Mouse (Mus musculus) urinary bladder, adult 18-20 months (tissue): ENCODE data around the gene Hes6.

ENCODE experiments used
- DNase-seq, 2 experiments: peaks; one replicate each; pipeline ENCODE4 v3.0.0; 2022; ENCODE audit warnings: low spot score in 2 of 2, mixed read lengths in 2 of 2

The Hes6 gene

DNA sequence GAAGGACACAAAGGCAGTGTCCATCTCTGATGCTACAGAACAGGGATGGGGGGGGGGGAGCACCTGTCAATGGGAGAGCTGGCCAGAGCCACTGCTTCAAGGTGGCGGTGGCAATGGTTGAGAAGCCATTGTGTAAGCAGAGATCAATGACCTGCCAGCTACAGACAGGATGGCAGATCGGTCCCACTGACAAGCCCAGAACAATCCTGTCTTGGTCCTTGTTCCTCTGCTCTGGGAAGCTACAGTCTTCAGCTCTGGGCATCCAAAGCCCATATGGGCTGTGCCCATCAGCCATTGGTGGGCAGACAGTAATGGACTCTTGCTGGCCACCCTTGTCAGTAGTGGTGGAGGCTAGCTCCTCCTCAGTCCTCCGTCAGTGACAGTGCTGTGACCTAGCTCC is 28.0 kb upstream of the Hes6 start:
- DNase-seq: no peak

DNA sequence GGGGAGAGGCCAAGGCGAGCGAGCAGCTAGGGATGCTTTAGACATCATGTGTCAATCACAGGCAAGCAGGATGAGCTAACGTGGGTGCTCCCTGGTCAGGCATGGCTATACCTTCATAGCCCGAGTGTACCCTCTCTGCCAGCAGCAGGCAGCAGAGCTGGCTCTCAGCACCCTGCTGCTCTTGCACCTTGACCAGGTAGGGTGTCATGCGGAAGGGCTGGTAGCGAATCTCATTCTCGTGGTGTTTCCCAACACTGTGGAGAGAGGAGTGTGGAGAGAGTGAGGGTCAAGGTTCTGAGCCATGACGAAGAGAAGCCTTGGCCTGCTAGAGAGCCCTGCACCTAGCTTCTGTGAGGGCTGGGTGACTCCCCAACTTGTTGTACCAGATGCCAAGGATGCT is 25.9 kb upstream of the Hes6 start:
- no peak for DNase-seq

DNA sequence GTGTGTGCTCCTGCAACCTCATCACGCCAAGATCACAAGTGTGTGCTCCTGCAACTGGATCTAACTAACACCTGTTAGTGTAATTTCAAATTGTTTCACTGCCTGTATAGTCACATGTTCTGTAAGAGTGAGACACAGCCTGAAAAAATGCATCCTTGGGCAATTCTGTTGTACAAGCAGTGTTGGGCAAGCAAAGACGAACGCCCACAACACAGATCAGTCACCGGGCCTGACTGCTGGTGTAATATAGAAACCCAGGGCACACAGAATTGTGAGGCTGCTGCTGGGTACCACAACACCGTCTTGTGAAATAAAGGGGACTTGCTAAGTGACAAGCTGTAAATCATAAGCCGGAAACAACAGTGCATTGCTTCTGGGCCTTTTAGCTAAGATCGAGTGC is 23.7 kb upstream of the Hes6 start:
- DNase-seq: no peak

DNA sequence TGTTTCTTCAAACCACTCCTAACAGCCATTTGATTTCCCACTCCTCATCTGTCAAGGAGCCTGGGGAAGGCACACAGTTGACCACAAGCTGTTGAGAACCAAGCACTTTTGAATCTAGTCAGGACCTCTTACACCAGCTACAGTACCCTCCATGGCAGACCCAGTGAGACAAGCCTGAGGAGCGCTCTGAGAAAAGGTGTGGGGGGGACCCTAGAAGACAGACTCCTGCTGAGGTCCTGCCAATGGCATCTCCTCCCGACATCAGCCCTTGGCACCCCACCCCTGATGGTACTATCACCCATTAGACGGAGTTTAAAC is 23.2 kb upstream of the Hes6 start:
- no peak for DNase-seq

DNA sequence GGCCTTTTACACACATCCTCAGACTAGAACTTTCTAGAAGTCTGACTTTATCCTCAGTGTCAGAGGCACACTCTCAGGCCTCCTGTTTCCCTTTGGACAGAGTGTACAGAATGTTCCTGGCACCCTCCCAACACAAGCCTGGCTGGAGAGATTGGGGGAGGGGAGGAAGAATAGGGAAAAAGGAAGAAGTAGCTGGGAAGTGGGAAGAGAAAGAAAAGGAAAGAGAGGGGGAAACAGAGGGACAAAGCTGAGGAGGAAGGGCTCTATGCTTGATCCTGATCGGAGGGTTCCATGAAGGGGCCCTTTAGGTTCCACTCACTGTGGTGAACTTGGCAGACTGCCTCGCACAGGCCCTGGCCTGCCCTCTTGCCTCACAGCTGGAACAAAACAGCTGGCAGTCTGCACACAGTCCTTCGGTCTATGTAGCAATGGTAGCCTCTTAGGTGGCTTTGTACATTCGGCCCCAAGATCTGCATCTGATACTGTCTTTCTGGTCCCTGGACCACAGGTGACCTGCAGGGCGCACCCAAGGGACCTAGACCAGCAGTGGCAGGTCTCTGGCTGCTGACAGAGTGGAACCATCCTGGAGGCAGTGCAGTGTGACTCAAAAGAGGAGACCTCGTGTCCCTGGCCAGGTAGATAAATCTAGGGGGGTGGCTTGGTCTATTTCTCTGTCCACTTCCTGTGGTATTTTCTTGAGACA is 22.7 kb upstream of the Hes6 start:
- DNase-seq: peak; percentile 68 to 79

DNA sequence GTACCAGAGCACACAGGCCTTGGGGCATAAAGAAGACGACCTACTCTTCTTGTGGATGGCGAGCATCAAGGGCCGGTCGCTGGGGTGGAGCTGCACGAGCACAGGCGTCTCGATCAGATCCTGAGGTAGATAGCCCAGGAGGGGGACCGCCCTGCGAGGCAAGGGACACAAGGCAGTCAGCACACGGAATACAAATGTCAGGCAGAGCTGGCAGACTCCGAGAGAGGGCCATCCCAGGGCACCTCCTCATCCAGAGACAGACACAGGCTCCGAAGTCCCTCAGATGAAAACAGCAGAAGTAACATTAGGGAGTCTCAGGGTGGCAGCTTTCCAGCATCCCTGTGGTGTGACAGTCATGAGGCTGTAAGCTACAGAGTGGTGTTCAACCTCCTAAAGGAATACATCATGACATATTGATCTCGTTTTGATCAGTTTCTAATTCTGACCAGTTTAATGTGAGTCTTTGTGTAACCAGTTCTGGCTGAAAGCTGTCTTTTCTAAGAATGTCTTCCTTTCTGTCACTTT is 21.8 kb upstream of the Hes6 start:
- DNase-seq: no peak

DNA sequence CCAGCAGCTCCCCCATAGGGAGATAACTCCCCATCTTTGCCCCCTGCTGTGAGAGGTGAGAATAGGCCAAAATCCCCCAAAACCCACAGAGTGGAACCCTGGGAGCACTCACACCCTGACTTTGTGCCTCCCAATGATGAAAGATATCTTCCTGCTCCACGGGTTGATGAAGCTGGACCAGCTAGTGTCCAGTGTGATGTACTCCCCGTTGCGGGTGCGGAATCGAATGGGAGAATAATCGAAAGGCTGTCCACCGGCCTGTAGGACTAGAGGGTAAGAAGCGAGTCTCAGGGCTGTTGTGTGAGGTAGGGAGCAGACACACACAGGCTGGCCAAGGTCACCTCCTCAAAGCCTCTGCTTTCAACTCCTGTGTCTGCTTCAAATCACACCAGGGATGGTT is 21.1 kb upstream of the Hes6 start:
- DNase-seq: no peak

DNA sequence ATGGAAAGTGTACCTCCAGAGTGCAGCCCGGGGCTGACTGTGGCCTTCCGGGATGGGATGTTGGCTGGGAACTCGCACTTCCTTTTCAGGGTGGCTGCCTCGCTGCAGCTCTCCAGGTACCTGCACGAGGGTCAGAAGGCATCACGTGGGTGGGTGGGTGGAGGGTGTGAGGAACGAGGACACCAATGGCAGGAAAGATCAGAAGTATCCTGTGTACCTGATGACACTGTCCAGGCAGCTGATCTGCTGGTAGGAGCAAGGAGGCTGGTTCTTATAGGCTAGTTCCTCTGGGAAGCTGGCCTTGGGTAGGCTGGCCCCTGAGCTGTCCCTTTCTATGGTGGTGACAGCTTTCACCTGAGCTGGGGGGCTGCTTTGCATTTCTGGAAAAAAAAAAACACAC is 16.9 kb upstream of the Hes6 start:
- no peak for DNase-seq

DNA sequence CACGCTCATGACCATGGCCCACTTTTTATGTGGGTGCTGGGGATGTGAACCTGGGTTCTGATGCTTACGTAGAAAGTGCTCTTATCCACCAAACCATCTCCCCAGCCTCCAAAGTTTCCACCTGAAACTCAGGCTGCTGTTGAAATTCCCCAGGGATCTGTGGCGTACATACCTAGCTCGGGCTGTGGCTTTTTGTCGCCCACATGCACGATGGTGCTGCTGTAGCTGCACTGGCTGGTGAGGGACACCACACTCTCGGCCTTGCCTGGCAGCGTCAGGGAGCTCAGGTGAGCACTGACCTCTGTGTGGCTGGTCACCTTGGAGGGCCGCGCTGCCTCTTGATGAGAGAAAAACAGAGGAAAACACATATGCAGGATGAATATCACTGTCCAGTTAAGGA is 15.4 kb upstream of the Hes6 start:
- DNase-seq: no peak

DNA sequence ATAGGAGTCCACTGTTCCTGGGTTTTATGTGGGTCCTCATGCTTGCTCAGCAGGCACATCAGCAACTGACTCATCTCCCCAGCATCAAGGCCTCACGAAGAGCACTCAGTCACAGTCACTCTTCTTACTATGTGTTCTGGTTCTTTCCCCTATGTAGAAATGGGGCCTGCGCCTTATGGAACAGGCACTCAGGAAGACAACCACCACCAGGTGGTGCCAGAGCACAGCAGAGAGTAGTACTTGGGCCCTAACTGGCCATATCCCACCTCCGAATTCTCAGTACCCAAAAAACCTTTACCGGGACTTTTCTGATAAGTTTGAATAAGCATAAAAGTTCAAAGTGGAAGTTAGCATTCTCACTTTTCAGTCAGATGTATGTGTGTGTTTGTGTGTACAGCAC is 14.8 kb upstream of the Hes6 start:
- peak; percentile 70 to 74 for DNase-seq

DNA sequence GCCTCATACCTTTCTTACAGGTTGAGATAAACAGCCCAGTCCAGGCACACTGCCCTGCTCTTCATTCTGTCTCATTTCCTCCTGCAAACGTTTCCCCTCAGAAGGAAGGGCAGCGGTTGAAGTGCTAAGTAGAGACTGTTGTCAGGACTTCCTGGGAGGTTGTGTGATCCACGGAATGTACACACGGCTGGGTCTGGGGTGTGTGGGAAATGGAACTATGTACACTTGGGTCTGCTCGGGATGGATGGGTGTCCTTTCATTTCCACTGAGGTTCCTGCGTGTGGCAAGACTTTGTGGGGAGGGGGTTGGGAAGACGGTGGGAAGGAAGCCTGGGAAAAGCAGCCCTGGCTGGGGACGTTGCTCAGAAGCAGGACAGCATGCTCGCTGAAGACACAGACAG is 12.6 kb upstream of the Hes6 start:
- no peak for DNase-seq

DNA sequence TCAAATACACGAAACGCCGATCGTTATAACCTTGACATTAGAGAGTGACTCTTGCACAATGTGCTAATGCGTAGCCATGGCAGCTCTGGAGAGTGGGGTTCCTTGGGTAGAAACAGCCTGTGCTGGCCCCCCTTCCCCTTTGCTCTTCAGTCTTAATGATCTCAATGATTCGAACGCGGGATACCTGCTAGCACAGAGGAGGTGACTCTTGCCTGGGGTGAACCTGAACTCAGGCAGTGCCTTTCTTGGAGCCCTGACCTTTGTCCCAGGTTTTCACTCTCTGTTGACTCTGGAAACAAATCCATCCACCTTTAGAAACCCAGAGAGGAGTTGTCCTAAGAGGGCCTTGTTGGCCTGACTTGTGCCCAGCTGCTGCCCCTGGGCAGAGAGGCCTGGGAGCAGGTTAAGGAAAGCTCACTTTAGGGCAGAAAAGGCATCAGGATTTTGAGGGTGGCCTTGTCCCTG is 6.8 kb upstream of the Hes6 start:
- no peak for DNase-seq

DNA sequence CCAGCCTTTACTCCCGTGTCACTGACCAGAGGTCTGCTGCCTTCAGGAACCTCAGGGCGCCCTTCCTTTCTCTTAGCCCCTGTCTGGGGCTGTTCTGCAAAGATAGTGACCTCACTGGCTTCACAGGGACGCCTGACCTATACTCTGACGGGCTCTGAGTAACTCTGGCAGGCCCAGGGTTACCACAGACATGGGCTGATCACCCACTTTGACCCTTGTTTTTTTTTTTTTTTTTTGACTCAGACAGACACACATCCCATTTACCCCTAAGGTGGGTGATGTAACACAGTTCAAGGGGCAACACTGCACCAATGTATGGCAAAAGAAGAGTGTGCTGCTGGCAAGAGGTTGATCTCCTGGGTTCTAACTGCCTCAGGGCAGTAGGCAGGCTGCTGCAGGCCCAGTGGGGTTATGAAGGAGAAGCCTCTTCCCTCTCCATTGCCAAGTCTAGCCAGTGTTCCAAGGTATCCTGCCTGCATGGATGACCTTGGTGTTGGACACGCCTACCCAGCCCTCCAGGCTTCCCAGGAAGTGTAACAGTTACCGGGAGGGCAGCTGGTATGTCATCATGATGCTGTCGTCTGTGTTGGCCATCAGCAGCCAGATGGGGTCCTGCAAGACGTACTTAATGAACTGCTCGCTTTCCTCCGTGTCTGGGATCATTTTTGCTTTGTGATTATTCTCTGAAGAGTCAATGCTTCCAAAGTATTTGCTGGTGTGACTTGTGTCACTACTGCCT is 6.2 kb upstream of the Hes6 start:
- no peak for DNase-seq

DNA sequence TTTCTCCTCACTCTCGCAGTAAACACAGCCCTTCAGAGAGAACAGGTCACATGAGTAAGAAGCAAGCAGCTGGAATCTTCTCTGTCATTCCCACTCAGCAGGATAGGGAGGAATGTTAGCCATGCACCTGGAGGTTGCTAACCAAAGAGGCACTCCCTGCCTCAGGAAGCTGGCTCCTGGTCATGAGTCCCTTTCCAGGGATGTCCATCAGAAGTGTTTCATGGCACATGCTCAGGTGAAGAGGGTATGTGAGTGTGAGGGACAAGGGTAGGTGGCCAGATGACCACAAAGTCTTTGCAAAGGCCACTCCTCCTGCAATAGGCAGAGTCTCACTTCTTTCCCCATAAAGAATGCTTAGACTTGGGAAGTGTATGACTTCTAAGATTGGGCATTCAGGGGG is 4.2 kb upstream of the Hes6 start:
- no peak for DNase-seq

DNA sequence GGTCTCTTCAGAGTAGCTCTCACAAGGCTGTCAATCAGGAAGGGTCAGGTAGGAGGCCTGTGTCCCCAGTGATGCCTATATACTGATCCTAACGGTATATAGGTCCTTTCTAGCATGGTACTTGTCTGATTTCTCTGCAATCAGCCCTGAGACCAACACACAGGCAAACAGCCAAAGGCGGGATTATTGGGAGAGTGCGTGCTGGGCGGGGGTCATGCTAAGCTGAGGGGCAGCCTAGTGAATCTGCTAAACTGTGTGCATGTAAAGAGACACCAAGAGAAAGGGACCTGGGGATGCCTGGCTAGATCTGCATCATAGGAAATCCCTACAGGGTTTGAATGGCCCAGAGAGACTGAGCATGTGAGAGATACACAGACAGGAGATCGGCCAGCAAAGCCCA is 1.5 kb upstream of the Hes6 start:
- no peak for DNase-seq

DNA sequence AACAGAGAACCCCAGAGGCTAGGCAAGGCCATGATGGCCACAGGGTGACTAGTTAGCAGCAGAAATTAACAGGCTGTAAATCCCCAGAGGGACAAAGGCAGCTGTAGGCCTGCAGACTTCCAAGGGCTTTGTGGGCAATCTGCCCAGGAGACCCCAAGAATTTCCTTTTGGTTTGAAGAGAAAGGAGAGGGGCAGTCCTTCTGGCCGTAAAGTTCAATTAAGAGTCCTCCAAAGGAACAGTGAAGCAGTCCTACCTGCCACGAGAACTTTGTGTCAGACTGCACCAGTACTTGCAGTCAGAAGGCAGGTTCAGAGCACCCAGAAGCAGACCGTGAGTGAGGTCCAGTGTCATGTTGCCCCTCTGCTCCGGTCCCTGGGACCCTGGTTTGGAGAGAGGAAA is 1.1 kb upstream of the Hes6 start:
- no peak for DNase-seq

DNA sequence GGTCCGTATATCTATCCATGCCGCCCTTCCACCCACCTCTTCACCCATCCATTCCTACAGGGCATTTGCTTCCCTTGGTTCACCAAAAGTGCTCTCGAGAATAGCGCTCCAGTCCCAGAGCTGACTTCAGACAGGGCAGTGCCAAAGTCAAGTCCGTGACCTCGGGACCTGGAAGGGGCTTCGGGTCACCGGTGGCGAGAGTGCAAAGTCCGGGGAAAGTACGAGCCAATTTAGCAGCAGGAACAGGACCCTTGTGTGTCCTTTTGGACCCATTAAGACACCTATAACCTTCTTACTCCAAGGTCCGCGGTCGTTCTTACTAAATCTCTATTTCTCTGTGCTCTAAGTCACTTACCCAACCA is 321 bp downstream of the Hes6 start:
- DNase-seq: no peak

DNA sequence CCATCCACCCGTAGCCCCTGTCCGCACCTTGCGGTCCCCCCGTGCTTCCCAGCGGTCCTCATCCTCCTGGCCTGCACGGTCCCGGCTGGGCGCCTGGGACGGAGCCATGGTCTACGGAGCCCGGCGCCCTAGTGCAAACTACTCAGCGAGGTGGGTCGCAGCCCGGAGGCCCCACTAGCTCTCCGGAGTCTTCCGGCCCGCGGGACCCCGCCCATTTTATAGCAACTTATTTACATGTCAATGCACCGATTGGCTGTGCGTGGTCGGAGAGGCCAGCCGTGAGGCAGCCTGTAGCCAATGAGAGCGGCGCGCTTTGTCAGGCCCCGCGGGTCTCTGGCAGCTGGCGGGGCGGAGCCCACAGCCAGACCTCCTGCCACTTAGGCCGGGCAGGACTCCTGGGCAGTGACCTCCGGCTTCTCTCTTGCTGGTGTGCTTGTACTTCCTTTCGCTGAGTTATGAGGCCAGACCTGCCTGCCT is 770 bp downstream of the Hes6 start:
- peak; percentile 69 to 91 for DNase-seq

DNA sequence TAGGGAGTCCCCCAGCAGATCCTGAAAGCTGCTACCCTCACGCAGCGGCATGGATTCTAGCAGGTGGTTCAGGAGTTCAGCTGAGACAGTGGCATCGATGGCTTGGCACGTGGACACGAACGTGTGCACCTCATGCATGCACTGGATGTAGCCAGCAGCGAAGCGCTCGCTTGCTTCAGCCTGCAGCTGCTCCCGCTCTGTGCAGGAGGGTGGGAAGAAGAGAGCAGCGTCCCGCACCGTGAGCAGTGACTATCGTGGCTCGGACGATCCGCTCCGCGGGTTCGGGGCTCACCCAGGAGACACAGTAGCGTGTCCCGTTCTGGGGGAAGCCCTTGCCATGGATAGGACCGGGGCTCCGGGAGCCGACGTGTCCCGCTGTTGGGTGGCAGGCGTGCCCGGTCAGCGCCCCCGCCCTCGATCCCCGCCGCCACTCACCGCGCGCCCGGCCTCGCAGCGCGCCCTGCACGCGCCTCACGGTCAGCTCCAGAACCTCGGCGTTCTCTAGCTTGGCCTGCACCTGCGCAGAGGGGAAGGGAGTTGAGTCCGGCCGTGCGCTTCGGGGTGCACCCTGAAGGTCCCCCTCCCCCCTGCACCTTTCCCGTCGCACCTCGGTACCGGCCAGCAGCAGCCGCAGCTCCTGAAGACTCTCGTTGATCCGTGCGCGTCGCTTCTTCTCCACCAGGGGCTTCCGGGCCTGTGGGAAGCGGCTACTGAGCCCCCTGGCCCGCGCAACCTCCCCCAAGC is 1.4 kb downstream of the Hes6 start:
- DNase-seq: peak in 1 of 2 experiments; percentile 30

DNA sequence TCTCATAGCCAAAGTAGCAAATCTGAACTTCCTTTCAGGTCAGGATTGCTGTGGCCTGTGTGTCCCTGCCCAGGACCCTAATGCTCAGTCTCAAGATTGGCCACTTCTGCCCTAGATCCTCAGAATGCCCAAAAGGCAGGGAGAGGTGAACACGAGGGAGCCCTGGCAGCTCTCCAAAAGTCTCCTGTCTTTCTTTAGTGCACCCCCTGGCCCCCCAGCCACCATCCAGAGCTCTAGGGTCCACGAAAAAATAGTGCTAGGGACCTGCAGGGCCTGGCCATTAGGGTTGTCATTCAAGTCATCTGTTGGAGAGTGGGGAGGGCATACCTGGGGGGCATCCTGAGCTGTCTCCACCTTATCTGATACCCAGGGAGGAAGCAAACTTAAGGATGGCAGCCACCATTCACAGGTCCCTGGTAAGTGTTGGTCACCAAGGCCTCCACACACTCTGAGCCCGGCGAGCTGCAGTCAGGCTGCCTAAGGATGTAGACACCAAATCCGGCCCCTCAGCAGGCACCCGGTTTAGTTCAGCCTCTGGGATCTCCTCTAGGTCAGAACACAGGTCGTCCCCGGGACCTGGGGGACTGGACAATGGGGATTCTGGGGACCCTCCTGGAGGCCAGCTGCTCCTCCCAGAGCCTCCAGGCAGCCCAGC is 2.1 kb downstream of the Hes6 start:
- no peak for DNase-seq

DNA sequence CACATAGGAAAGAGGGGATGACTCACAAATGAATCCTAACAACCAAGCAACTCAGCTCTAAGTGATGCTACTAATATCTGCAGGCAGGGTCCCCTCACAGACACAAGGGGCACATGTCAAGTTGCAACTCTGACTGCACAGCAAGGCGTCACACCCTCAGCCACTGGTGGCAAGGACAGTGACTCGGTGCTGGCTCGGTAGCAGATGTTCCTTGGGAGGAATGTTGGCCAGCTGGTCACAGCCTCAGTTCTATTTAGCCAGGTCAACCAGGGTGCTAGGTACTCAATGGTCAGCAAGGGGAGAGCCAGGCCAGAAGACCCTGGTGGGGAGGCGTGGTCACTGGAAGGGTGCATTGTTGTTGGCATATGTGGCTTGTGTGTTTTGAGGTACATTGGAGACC is 6.0 kb downstream of the Hes6 start:
- no peak for DNase-seq
